Mouse (Mus musculus) forelimb bud, embryonic 11.5 days (tissue): Measurements from ENCODE around the gene Btbd6.

Source experiments
- DNase-seq: peaks from one replicate; pipeline ENCODE4 v3.0.0-alpha.2; 2012; ENCODE audit warnings: low read depth, low spot score

The Btbd6 gene

GRCm38 (mm10) chr12:113004993-113005392, 28.7 kb downstream of the Btbd6 start:
- DNase-seq = no peak

- DNase-seq = no peak
Measured at GRCm38 (mm10) chr12:113011702-113012360, 35.5 kb downstream of the Btbd6 start.

- DNase-seq = no peak
Measured at GRCm38 (mm10) chr12:113012443-113012842, 36.2 kb downstream of the Btbd6 start.

GRCm38 (mm10) chr12:113013021-113013491, 36.8 kb downstream of the Btbd6 start:
- DNase-seq = peak; percentile 51

GRCm38 (mm10) chr12:113013604-113014558, 37.6 kb downstream of the Btbd6 start, which contains the start of gene Pacs2:
Gene Pacs2 (plus strand): TSS chr12:113014508.
- peak; percentile 89 for DNase-seq

GRCm38 (mm10) chr12:113014561-113015556, 38.6 kb downstream of the Btbd6 start:
- peak; percentile 35 for DNase-seq

DNA sequence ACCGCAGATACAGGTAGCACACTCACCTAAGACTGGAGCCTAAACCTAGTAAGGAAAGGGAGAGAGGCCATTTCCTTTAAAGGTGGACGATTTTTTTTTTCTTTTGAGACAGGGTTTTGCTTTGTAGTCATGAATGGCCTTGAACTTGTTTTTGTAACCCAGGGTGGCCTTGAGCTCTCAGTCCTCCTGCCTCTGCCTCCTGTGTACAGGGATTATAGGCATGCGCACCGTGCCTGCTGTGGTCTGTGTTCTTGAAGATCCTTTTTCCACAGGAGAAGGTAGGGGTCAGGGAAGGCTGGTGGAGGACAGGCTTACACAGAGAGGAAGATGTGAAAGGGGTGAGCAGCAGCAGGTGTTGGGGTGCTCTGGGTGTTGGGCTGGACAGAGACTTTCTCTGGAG, 39.7 kb downstream of the Btbd6 start:
- DNase-seq = no peak

- no peak for DNase-seq
Measured at GRCm38 (mm10) chr12:113016976-113017375, 40.7 kb downstream of the Btbd6 start.

DNA sequence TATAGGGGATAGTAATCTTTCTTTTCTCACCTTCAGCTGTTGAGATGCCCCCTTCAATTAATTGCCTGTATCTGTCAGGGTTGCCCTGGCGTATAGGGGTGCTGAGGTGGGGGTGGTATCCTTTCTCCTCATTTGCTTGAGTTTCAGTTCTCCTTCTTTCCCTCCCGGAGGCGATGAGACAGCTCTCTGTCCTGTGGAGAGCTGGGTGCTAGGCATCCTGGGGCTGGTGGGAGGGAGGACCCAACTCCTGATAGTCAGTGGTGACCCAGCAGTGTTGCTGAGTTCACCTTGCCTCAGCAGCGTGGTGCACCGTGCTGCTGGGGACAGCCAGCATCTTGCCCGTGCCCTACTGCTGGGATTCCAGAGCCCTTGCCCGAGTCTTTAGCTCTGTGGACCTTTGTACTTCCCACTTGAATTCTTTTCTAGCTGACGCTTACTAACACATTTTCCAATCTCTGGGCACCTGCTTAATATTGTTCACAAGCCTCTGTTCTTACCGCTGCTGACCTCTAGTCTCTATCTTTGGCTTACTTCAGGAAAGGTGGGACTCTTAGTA, 41.2 kb downstream of the Btbd6 start:
- no peak for DNase-seq

- no peak for DNase-seq
Measured at GRCm38 (mm10) chr12:113018763-113019162, 42.5 kb downstream of the Btbd6 start.

DNA sequence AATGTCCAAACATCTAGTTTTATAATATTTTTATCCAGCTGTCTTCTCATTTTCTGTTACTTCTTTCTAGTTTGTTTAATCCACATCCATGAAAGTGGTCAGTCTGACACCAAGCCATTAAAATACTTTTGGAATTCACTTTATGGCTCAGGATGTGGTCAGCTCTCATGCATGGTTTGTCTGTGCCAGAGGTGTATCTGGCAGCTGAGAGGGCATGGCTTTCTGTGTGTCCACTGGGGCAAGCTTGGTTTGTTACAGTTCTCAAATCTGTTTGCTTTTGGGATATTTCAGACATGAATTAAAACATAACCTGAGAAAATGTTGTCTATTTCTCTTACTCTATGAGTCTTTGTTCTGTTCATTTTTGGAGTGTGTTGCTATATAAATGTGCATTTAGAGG, 45.2 kb downstream of the Btbd6 start:
- no peak for DNase-seq

GRCm38 (mm10) chr12:113023082-113023481, 46.8 kb downstream of the Btbd6 start:
- no peak for DNase-seq

GRCm38 (mm10) chr12:113026557-113026956, 50.3 kb downstream of the Btbd6 start:
- DNase-seq = no peak

DNA sequence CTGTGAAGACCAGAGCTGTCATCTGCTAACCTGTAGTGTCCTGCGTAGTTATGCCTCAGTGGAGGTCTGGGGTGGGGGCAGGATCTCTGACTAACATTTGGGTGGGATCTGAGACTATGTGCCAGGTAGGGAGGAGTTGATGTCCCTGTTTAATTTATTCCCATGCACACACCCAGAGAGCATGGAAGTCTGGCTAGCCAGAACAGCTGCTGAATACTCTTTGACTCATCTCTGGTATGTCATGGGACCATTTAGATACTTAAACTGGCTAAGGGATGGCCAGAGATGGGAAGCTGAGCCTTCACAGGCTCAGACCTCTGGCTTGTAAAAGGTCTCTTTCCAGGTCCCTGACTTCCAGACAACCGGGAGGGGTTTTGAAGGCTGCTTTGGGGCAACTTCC, 51.2 kb downstream of the Btbd6 start:
- no peak for DNase-seq

- no peak for DNase-seq
Measured at GRCm38 (mm10) chr12:113028067-113028466, 51.8 kb downstream of the Btbd6 start.
